Mouse (Mus musculus): ENCODE measurements around the gene Rtl8a.
"Not testable (repeated sequence)": the region's sequence is repeated elsewhere in the genome, so short reads cannot be mapped to it uniquely, and the experiment has no call there.

GRCm38 (mm10) chrX:53599993-53600392, 43.5 kb downstream of the Rtl8a start:
- TF ChIP-seq CTCF (IDR thresholded peaks at IDR 0.05; ENCODE audit: low read depth): peak; percentile 63
- not testable (repeated sequence) for TF ChIP-seq EP300 (optimal IDR thresholded peaks at IDR 0.05)

Data from stomach, postnatal 0 days (tissue).